Mouse (Mus musculus) CH12.LX (cell line): Measurements from ENCODE around the gene Krtap28-13. TPM values are rescaled to one million over a fixed set of nuclear protein-coding genes. Genes with fewer than 3 reads are reported as not detected.

ENCODE experiments used
- DNase-seq: peaks from one replicate; pipeline ENCODE4 v3.0.0-alpha.2; 2013; ENCODE audit errors: extremely low read depth
- H3K27ac ChIP-seq: 2 replicates; pipeline ENCODE4 v1.5.1; 2012; ENCODE audit warnings: low read depth, mild to moderate bottlenecking, control low read depth, moderate library complexity; ENCODE audit not compliant: insufficient read depth
- H3K27me3 ChIP-seq: replicated peaks from 2 replicates; pipeline ENCODE3; 2012; ENCODE audit warnings: inconsistent platforms
- H3K36me3 ChIP-seq, 2 experiments: replicated peaks in 1 of 2; 2 replicates each; pipeline versions ENCODE3 to v1.6.1; 2012; ENCODE audit warnings: inconsistent platforms in 1 of 2, low read length in 1 of 2, mild to moderate bottlenecking in 1 of 2, mixed read lengths in 1 of 2, moderate library complexity in 1 of 2; ENCODE audit not compliant: control insufficient read depth in 1 of 2, insufficient read depth in 1 of 2
- H3K4me1 ChIP-seq, 2 experiments: 2 replicates each; pipeline ENCODE4 v1.6.1; 2012; ENCODE audit warnings: inconsistent platforms in 1 of 2, moderate library complexity in 1 of 2; ENCODE audit not compliant: insufficient read depth in 2 of 2, control insufficient read depth in 1 of 2
- H3K4me2 ChIP-seq: 2 replicates; pipeline ENCODE4 v1.6.1; 2012; ENCODE audit warnings: low read depth, mild to moderate bottlenecking, control low read depth; ENCODE audit not compliant: poor library complexity, insufficient read depth, severe bottlenecking
- H3K4me3 ChIP-seq, 3 experiments: fragments of 150-350 bp in 1 of 3; sonication (generic) in 1 of 3; replicated peaks in 1 of 3; 2 replicates each; pipeline versions ENCODE3 to v1.5.1; 2011 to 2012; ENCODE audit warnings: low read depth in 2 of 3, low read length in 2 of 3, mild to moderate bottlenecking in 2 of 3, moderate library complexity in 2 of 3, control low read depth in 1 of 3, improper control_type of control experiment in 1 of 3, inconsistent platforms in 1 of 3, mixed read lengths in 1 of 3; ENCODE audit not compliant: poor library complexity in 1 of 3
- H3K79me2 ChIP-seq: replicated peaks from 2 replicates; pipeline ENCODE4 v1.6.1; 2012; ENCODE audit warnings: mild to moderate bottlenecking, moderate library complexity; ENCODE audit not compliant: control insufficient read depth, poor library complexity, insufficient read depth, severe bottlenecking; ENCODE audit errors: extremely low read depth
- H3K9ac ChIP-seq: 2 replicates; pipeline ENCODE4 v1.6.1; 2012; ENCODE audit warnings: low read depth, mild to moderate bottlenecking, control low read depth, moderate library complexity; ENCODE audit not compliant: insufficient read depth
- H3K9me3 ChIP-seq: replicated peaks from 2 replicates; pipeline ENCODE3; 2012; ENCODE audit warnings: low read length, inconsistent platforms, mixed read lengths
- CHD1 ChIP-seq: IDR thresholded peaks from 2 replicates; pipeline ENCODE4 v1.6.1; 2012; ENCODE audit warnings: low read depth, low read length, improper control_type of control experiment, inconsistent platforms
- CTCF ChIP-seq, 2 experiments: IDR thresholded peaks in 1 of 2; conservative IDR thresholded peaks in 1 of 2; 2 replicates each; pipeline ENCODE4 v1.5.1; 2011 to 2012; ENCODE audit warnings: low read depth in 2 of 2, low read length in 2 of 2, improper control_type of control experiment in 1 of 2, inconsistent platforms in 1 of 2, mild to moderate bottlenecking in 1 of 2, moderate library complexity in 1 of 2
- E2F4 ChIP-seq: IDR thresholded peaks from 2 replicates; pipeline ENCODE4 v1.6.1; 2011; ENCODE audit warnings: low read depth, low read length, improper control_type of control experiment; ENCODE audit not compliant: insufficient replicate concordance
- ELF1 ChIP-seq: IDR thresholded peaks from 2 replicates; pipeline ENCODE4 v1.6.1; 2014; ENCODE audit warnings: low read depth, mild to moderate bottlenecking, inconsistent platforms, low read length, improper control_type of control experiment
- ETS1 ChIP-seq: conservative IDR thresholded peaks from 2 replicates; pipeline ENCODE4 v1.6.1; 2012; ENCODE audit warnings: low read depth, mild to moderate bottlenecking, inconsistent platforms, low read length, improper control_type of control experiment, moderate library complexity
- KAT2A ChIP-seq: IDR thresholded peaks from 2 replicates; pipeline ENCODE4 v1.6.1; 2012; ENCODE audit warnings: low read length, improper control_type of control experiment, inconsistent platforms; ENCODE audit not compliant: insufficient replicate concordance
- MAFK ChIP-seq: IDR thresholded peaks from 2 replicates; pipeline ENCODE4 v1.6.1; 2011; ENCODE audit warnings: low read length, improper control_type of control experiment; ENCODE audit not compliant: insufficient replicate concordance
- NELFE ChIP-seq: IDR thresholded peaks from 2 replicates; pipeline ENCODE4 v1.6.1; 2011; ENCODE audit warnings: low read depth, low read length, improper control_type of control experiment
- PAX5 ChIP-seq: IDR thresholded peaks from 2 replicates; pipeline ENCODE4 v1.6.1; 2012; ENCODE audit warnings: low read length, inconsistent platforms, mixed read lengths
- RAD21 ChIP-seq: IDR thresholded peaks from 2 replicates; pipeline ENCODE4 v1.6.1; 2011; ENCODE audit warnings: low read depth, mild to moderate bottlenecking, low read length, improper control_type of control experiment, moderate library complexity
- SIN3A ChIP-seq: IDR thresholded peaks from 2 replicates; pipeline ENCODE4 v1.6.1; 2012; ENCODE audit warnings: low read length, improper control_type of control experiment, inconsistent platforms
- TBP ChIP-seq: conservative IDR thresholded peaks from 2 replicates; pipeline ENCODE4 v1.6.1; 2011; ENCODE audit warnings: low read depth, low read length, improper control_type of control experiment
- UBTF ChIP-seq: IDR thresholded peaks from 2 replicates; pipeline ENCODE4 v1.6.1; 2012; ENCODE audit warnings: low read depth, mild to moderate bottlenecking, inconsistent platforms, low read length, improper control_type of control experiment, moderate library complexity
- USF1 ChIP-seq: IDR thresholded peaks from 2 replicates; pipeline ENCODE4 v1.6.1; 2014; ENCODE audit warnings: low read depth, mild to moderate bottlenecking, inconsistent platforms, low read length, improper control_type of control experiment
- ZMIZ1 ChIP-seq: IDR thresholded peaks from 2 replicates; pipeline ENCODE4 v1.6.1; 2012; ENCODE audit warnings: low read depth, mild to moderate bottlenecking, inconsistent platforms, low read length, improper control_type of control experiment
- ZNF384 ChIP-seq: IDR thresholded peaks from 2 replicates; pipeline ENCODE4 v1.6.1; 2012; ENCODE audit warnings: low read depth, low read length, improper control_type of control experiment, inconsistent platforms
- dilution Hi-C: fragments of 300-500 bp; cut with MboI; formaldehyde crosslinking; loops from 2 replicates; pipeline ENCODE4 v1.14.3; 2020; ENCODE audit warnings: low sequenced_read_pairs; ENCODE audit not compliant: extremely low pct_unique_long_range_greater_than_20kb, extremely low pct_ligation_motif_present
- in situ Hi-C: fragments of 300-500 bp; cut with MboI; formaldehyde crosslinking; loops from 3 replicates; pipeline ENCODE4 v1.14.3; 2019; ENCODE audit warnings: low sequenced_read_pairs, low pct_ligation_motif_present, low pct_unique_long_range_greater_than_20kb, mixed read lengths
- polyA plus RNA-seq: library from polyadenylated mRNA; unstranded; fragments of >175 nt; gene quantifications from 2 replicates; pipeline ENCODE4 v1.2.1, GENCODE M21; 2012; ENCODE audit warnings: low read depth; ENCODE audit not compliant: insufficient read length
- total RNA-seq, 2 experiments: library from RNA; depleted of rRNA; stranded (reverse); fragments of 300-350 nt in 1 of 2; fragments of >200 nt in 1 of 2; gene quantifications; 2 replicates each; pipeline ENCODE4 v1.2.3; 2012 to 2014

The Krtap28-13 gene
- total and polyA plus RNA-seq, 3 experiments, result not detected

DNA sequence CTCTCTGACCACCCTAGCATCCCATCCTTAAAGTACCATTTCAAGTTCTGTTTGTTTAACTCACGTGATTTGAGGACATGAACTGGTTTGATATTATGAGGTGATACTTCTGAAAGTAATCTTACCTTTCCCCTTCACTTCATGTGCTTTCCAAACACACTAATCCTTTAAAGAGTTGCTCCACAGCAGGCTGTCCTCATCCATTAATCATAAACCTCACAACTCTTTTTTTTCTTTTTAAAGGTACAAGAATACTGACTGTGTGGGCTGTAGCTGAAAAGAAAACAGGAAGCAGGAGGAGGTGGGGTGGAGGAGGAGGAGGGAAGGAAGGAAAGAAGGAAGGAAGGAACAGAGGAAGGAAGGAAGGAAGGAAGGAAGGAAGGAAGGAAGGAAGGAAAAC is 28.8 kb upstream of the Krtap28-13 start:
- TF ChIP-seq PAX5 (no peak), SIN3A (no peak), TBP (no peak), RAD21 (no peak), CHD1 (no peak), KAT2A (no peak), UBTF (no peak), ZNF384 (no peak), MAFK (no peak), ELF1 (no peak), E2F4 (no peak), NELFE (no peak)
- dilution Hi-C loops (no loop called here), in situ Hi-C loops (no loop called here)
- H3K4me2 ChIP-seq, result no peak overlapping the region
- H3K79me2 ChIP-seq, result no peaks in the 10 kb centered on the region
- H3K4me1 ChIP-seq, result peaks cover 6 to 11% of the 10 kb centered on the region in 2 experiments
- no peaks in the 10 kb centered on the region for H3K27me3 ChIP-seq
- DNase-seq, result no peak
- H3K9me3 ChIP-seq, result no peaks in the 10 kb centered on the region
- H3K4me3 ChIP-seq, result no peak overlapping the region
- H3K27ac ChIP-seq, result no peak overlapping the region
- no peak overlapping the region; the same call in 1 of the 2 replicates for H3K9ac ChIP-seq
- H3K36me3 ChIP-seq, result no peaks in the 10 kb centered on the region

DNA sequence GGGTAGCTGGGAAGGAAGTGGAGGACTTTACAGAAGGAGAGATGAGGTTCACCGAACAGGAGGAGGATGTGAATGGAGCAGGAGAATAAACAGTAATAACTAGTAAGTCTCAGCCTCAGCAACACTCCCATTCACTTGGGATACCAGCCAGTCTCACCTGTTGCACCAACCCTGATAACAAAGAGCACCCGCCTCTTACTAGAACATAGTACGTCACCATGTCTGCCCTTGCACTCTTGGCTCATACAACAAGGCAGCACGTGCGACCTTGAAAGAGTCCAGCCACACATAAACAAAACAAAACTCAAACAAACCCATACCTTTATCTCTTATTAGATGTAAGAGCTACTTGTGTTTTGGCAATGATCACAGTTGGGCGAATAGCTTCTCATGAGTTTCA is 28.2 kb upstream of the Krtap28-13 start:
- H3K4me1 ChIP-seq, result peaks cover 6 to 11% of the 10 kb centered on the region in 2 experiments
- in situ Hi-C loops, result no loop called here
- H3K27ac ChIP-seq, result no peak overlapping the region
- DNase-seq, result no peak
- no peak for TF ChIP-seq ZMIZ1
- TF ChIP-seq MAFK, result no peak
- no peak for TF ChIP-seq NELFE
- TF ChIP-seq CTCF (conservative IDR thresholded peaks at IDR 0.05 in 1 of 2, IDR thresholded peaks at IDR 0.05 in 1 of 2; ENCODE audit: low read depth in 2 of 2, low read length in 2 of 2), result no peak
- no peak for TF ChIP-seq ETS1
- TF ChIP-seq USF1, result no peak
- TF ChIP-seq, all 38 proteins: peak for 0
- Histone ChIP-seq H3K9ac (no peak overlapping the region), H3K9me3 (no peaks in the 10 kb centered on the region), H3K27me3 (no peaks in the 10 kb centered on the region), H3K4me2 (no peak overlapping the region), H3K79me2 (no peaks in the 10 kb centered on the region), H3K4me3 (no peak overlapping the region), H3K36me3 (no peaks in the 10 kb centered on the region)
- dilution Hi-C loops, result no loop called here
